ENCODE assay signal across 21 mouse cellular contexts in genomic region chr9:26695178-26695577, GRCm38 (mm10). TPM values are rescaled to one million over a fixed set of nuclear protein-coding genes. Genes with fewer than 3 reads are reported as not detected.
A peak's percentile ranks its signal among the peaks of the same experiment; 100 is the strongest.
DNase-seq lines count a peak whose midpoint lies in the region; TF ChIP-seq lines count a peak whose summit lies in the region.
"Had no signal": no experiment of that assay in that cellular context is flagged by ENCODE, and none has a peak within 500 bp of the region (broad histone marks: within the 10 kb centered on the region; RNA-seq: fewer than 3 reads in every experiment).

No protein-coding gene starts in this region.

- H3K27ac ChIP-seq in layer of hippocampus, adult 2 months = peak overlapping the region; percentile 64; the same call in 1 of the 2 replicates
- peak overlapping the region; percentile 24 for H3K27ac ChIP-seq in olfactory bulb, adult 2 months (ENCODE audit: insufficient read depth, low read depth, low read length)
- H3K27ac ChIP-seq: embryonic facial prominence, embryonic 13.5 days; forebrain, embryonic 12.5 days; gastrocnemius, adult 2 months; heart, embryonic 13.5 days; hindbrain, embryonic 12.5 days had no signal

- no peak for TF ChIP-seq POLR2A in olfactory bulb, adult 2 months (IDR thresholded peaks at IDR 0.05; ENCODE audit: insufficient read depth, low read depth, low read length)

- H3K4me1 ChIP-seq in olfactory bulb, adult 2 months (ENCODE audit: control insufficient read depth, insufficient read depth, low read length) = peaks cover 3% of the 10 kb centered on the region; the same call in 1 of the 2 replicates
- H3K4me1 ChIP-seq: embryonic facial prominence, embryonic 13.5 days; heart, embryonic 13.5 days had no signal

- peak; percentile 35 to 42 for DNase-seq in frontal cortex, postnatal 36 days (ENCODE audit: low spot score in 2 of 2)
- DNase-seq in frontal cortex, postnatal 10 days (ENCODE audit: low spot score in 2 of 2) = no peak
- DNase-seq in layer of hippocampus, adult 2 months (ENCODE audit: low spot score in 2 of 2) = peak; percentile 24 to 63
- DNase-seq in layer of hippocampus, postnatal 36 days = no peak
- DNase-seq in right cerebral cortex, adult 2 months (ENCODE audit: low spot score in 2 of 2) = peak; percentile 45 to 48
- no peak for DNase-seq in right cerebral cortex, postnatal 4 days
- DNase-seq: adrenal gland, postnatal 14 days; cerebellum, adult 9-11 months; gastrocnemius, adult 2 months; gastrocnemius, postnatal 25 days; heart, postnatal 4 days had no signal

- WGBS in olfactory bulb, adult 2 months = 57% methylated on average over 5 of the region's 5 CpGs

- no peak overlapping the region for H3K4me3 ChIP-seq in layer of hippocampus, adult 2 months
- no peak overlapping the region for H3K4me3 ChIP-seq in olfactory bulb, adult 2 months (ENCODE audit: insufficient read depth, low read depth, low read length)
- H3K4me3 ChIP-seq: embryonic facial prominence, embryonic 13.5 days; forebrain, embryonic 12.5 days; gastrocnemius, adult 2 months; heart, embryonic 13.5 days; hindbrain, embryonic 12.5 days had no signal

- TF ChIP-seq CTCF in layer of hippocampus, adult 2 months (conservative IDR thresholded peaks at IDR 0.05) = no peak
- no peak for TF ChIP-seq CTCF in olfactory bulb, adult 2 months (IDR thresholded peaks at IDR 0.05; ENCODE audit: insufficient read depth, low read depth, low read length)

RNA-seq across cellular contexts. Expression of gene B3gat1, which starts 38.4 kb away (rescaled TPM):
- 100 to 1,000 TPM; 254 to 273 TPM for total RNA-seq in layer of hippocampus, adult 2 months (2021)
- 100 to 1,000 TPM; 244 to 250 TPM for total RNA-seq in layer of hippocampus, postnatal 36 days (2021)
- polyA plus RNA-seq in olfactory bulb, adult 2 months (2012; ENCODE audit: insufficient read depth, insufficient read length, low replicate concordance, missing spikeins) = not detected in 2 replicates
- total RNA-seq: CH12.LX; granulocyte monocyte progenitor cell, adult 5-6 weeks; heart, postnatal 4 days had no signal
- polyA plus RNA-seq: activated CD4-positive, CD25-positive, alpha-beta regulatory T cell, adult 4 months; heart, postnatal 0 days; Patski had no signal

Comparison
In these comparisons a context has a peak if more than half of its experiments do, and no peak if none do; other contexts are left out.
1. DNase-seq: peak in frontal cortex, postnatal 36 days (2 of 2), layer of hippocampus, adult 2 months (2 of 2) and right cerebral cortex, adult 2 months (2 of 2); none in frontal cortex, postnatal 10 days (0 of 2), layer of hippocampus, postnatal 36 days (0 of 2) and right cerebral cortex, postnatal 4 days (single experiment).